Mouse (Mus musculus) limb, embryonic 11.5 days (tissue): ENCODE data around the gene Arpc2. TPM values are rescaled to one million over a fixed set of nuclear protein-coding genes. Genes with fewer than 3 reads are reported as not detected.

Experiments used
- ATAC-seq: fragments of 200-750 bp; cut with Nextera tagmentation; 2 replicates; pipeline ENCODE4 v1.8.0; 2017; ENCODE audit warnings: low read depth; ENCODE audit not compliant: insufficient number of reproducible peaks, low FRiP score, low TSS enrichment
- DNase-seq: peaks from one replicate; pipeline ENCODE4 v3.0.0-alpha.2; 2015; ENCODE audit warnings: low spot score
- H3K27ac ChIP-seq: fragments of 300-500 bp; sonication (generic); replicated peaks from 2 replicates; pipeline ENCODE4 v1.5.1; 2014; ENCODE audit warnings: low read depth, mild to moderate bottlenecking, low read length
- H3K27me3 ChIP-seq: fragments of 300-500 bp; sonication (generic); 2 replicates; pipeline ENCODE4 v1.6.1; 2014; ENCODE audit warnings: mild to moderate bottlenecking, low read length, mixed read lengths; ENCODE audit not compliant: control insufficient read depth, insufficient read depth
- H3K36me3 ChIP-seq: fragments of 300-500 bp; sonication (generic); 2 replicates; pipeline ENCODE4 v1.6.1; 2014; ENCODE audit warnings: mild to moderate bottlenecking, low read length, moderate library complexity, mixed read lengths; ENCODE audit not compliant: control insufficient read depth, insufficient read depth
- H3K4me1 ChIP-seq: fragments of 300-500 bp; sonication (generic); 2 replicates; pipeline ENCODE4 v1.6.1; 2014; ENCODE audit warnings: low read length, mixed read lengths; ENCODE audit not compliant: control insufficient read depth, insufficient read depth
- H3K4me2 ChIP-seq: fragments of 300-500 bp; sonication (generic); 2 replicates; pipeline ENCODE4 v1.6.1; 2014; ENCODE audit warnings: low read depth, mild to moderate bottlenecking, moderate library complexity; ENCODE audit not compliant: severe bottlenecking
- H3K4me3 ChIP-seq: fragments of 300-500 bp; sonication (generic); 2 replicates; pipeline ENCODE4 v1.5.1; 2014; ENCODE audit warnings: low read depth, low read length
- H3K9ac ChIP-seq: fragments of 300-500 bp; sonication (generic); 2 replicates; pipeline ENCODE4 v1.6.1; 2014; ENCODE audit warnings: mild to moderate bottlenecking, low read length
- H3K9me3 ChIP-seq: fragments of 300-500 bp; sonication (generic); 2 replicates; pipeline ENCODE4 v1.6.1; 2016; ENCODE audit warnings: low read length; ENCODE audit not compliant: control insufficient read depth
- WGBS: fragments of 180-500 bp; shearing (Covaris S2); extraction: QIAGEN DNeasy Blood & Tissue Kit; methylation state at CpG from one replicate; pipeline ENCODE4 v1.1.7; 2014; 5-methylcytosine and 5-hydroxymethylcytosine counted together
- polyA plus RNA-seq: library from polyadenylated mRNA; unstranded; fragments of >200 nt; fragmentation: Nextera tagmentation; extraction: Ambion mirVana; gene quantifications from 2 replicates; pipeline ENCODE4 v1.2.1, GENCODE M21; 2014

The Arpc2 gene
- polyA plus RNA-seq, 1 experiment from 2014 or later, result 323 TPM

GRCm38 (mm10) chr1:74296477-74296876 is 60.6 kb downstream of the Arpc2 start:
- Histone ChIP-seq H3K4me2 (no peak overlapping the region), H3K27me3 (no peaks in the 10 kb centered on the region), H3K9me3 (no peaks in the 10 kb centered on the region), H3K36me3 (no peaks in the 10 kb centered on the region), H3K4me3 (no peak overlapping the region), H3K27ac (peak overlapping the region; percentile 81), H3K4me1 (peaks cover 19% of the 10 kb centered on the region), H3K9ac (0 out of 2 replicates have a peak overlapping the region, but pooled peaks have one; percentile 9)
- WGBS, result 52% methylated on average over 6 of the region's 6 CpGs
- DNase-seq (no peak), ATAC-seq (no peak)

- no peak overlapping the region for H3K4me3 ChIP-seq
- ATAC-seq (no peak), DNase-seq (no peak)
- no peak overlapping the region for H3K4me2 ChIP-seq
- no peaks in the 10 kb centered on the region for H3K9me3 ChIP-seq
- H3K27me3 ChIP-seq, result no peaks in the 10 kb centered on the region
- H3K9ac ChIP-seq, result no peak overlapping the region
- WGBS, result 68% methylated on average over 3 of the region's 3 CpGs
- no peak overlapping the region for H3K27ac ChIP-seq
- peaks cover 20% of the 10 kb centered on the region for H3K4me1 ChIP-seq
- H3K36me3 ChIP-seq, result no peaks in the 10 kb centered on the region
These were observed 61.4 kb downstream of the Arpc2 start for GRCm38 (mm10) chr1:74297269-74297668.

GRCm38 (mm10) chr1:74298157-74298750 is 62.4 kb downstream of the Arpc2 start:
- Histone ChIP-seq H3K9ac (no peak overlapping the region), H3K4me3 (no peak overlapping the region), H3K27ac (no peak overlapping the region), H3K9me3 (no peaks in the 10 kb centered on the region), H3K36me3 (no peaks in the 10 kb centered on the region), H3K4me2 (no peak overlapping the region), H3K27me3 (no peaks in the 10 kb centered on the region), H3K4me1 (peaks cover 26% of the 10 kb centered on the region)
- ATAC-seq (no peak), DNase-seq (no peak)
- 86% methylated on average over 5 of the region's 5 CpGs for WGBS

- DNase-seq (no peak), ATAC-seq (no peak)
- Histone ChIP-seq H3K36me3 (no peaks in the 10 kb centered on the region), H3K9ac (no peak overlapping the region), H3K9me3 (no peaks in the 10 kb centered on the region), H3K4me2 (no peak overlapping the region), H3K4me3 (no peak overlapping the region), H3K27ac (no peak overlapping the region), H3K4me1 (peaks cover 26% of the 10 kb centered on the region), H3K27me3 (no peaks in the 10 kb centered on the region)
- 75% methylated on average over 5 of the region's 5 CpGs for WGBS
These were observed 63.1 kb downstream of the Arpc2 start for GRCm38 (mm10) chr1:74298996-74299395.

DNA sequence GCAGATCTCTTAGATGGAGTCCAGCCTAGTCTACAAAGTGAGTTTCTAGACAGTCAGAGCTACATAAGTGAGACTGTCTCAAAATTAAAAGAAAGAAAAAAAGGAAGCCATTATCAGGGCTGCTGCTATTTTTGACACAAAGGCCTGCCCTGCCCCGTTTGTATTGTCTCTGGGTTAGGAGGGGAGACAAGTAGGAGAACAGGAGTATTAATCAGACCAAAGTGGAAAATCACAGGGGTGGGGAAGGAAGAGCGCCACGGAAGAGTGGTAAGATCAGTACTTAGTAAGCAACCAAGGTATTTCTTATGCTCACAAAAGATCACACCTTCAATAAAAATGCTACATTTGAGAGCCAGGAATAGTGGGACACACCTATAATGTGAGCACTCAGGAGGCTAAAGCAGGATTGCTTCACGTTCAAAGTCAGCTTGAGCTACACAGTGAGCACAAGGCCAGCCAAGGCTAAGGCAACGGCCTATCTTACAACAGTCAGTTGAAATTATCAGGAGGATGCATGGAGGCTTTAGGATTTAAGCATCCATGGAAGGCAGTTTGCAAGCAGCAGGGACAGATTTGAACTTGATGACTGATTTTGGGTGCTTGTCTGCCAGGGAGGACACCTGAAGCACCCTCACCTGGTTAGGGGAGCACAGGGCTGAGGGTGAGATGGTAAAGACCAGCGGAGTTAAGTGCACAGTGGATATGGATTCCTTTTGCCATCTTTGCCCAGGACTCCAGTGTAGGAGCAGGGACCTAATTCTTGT is 64.6 kb downstream of the Arpc2 start:
- Histone ChIP-seq H3K4me3 (no peak overlapping the region), H3K27ac (no peak overlapping the region), H3K9ac (no peak overlapping the region), H3K36me3 (no peaks in the 10 kb centered on the region), H3K9me3 (no peaks in the 10 kb centered on the region), H3K4me2 (no peak overlapping the region), H3K27me3 (no peaks in the 10 kb centered on the region), H3K4me1 (peaks cover 19% of the 10 kb centered on the region)
- ATAC-seq (no peak), DNase-seq (no peak)
- WGBS, result 84% methylated on average over 6 of the region's 6 CpGs

- H3K9ac ChIP-seq, result no peak overlapping the region
- no peaks in the 10 kb centered on the region for H3K36me3 ChIP-seq
- peaks cover 7% of the 10 kb centered on the region; the same call in 1 of the 2 replicates for H3K4me1 ChIP-seq
- H3K9me3 ChIP-seq, result no peaks in the 10 kb centered on the region
- no peak overlapping the region for H3K4me2 ChIP-seq
- whole genome bisulfite sequencing, result 76% methylated on average over 7 of the region's 7 CpGs
- ATAC-seq, result no peak
- H3K27ac ChIP-seq, result no peak overlapping the region
- H3K4me3 ChIP-seq, result no peak overlapping the region
- DNase-seq, result no peak
- H3K27me3 ChIP-seq, result no peaks in the 10 kb centered on the region
These were observed 66.3 kb downstream of the Arpc2 start for GRCm38 (mm10) chr1:74302229-74302628.

DNA sequence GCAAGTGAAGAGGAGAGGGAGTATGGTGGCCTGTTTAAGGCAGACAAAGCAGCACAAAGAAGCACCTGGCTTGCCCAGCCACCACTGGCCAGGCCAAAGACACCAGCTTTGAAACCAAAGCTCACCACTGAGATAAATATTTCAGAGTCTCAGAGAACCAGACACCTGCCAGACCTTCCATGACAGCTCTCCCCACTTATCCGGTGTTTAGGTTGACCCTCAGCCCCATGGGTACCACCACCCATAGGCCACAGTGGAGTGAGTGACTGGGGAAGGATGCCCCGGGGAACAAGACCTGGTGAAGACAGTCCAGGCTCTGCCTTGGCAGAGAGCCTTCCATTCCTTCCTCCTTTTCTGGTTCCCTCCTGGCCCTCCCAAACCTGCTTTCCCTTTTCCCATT is 67.0 kb downstream of the Arpc2 start:
- ATAC-seq, result no peak
- Histone ChIP-seq H3K9ac (no peak overlapping the region), H3K4me1 (peaks cover 7% of the 10 kb centered on the region; the same call in 1 of the 2 replicates), H3K27me3 (no peaks in the 10 kb centered on the region), H3K27ac (no peak overlapping the region), H3K36me3 (no peaks in the 10 kb centered on the region), H3K4me2 (no peak overlapping the region), H3K9me3 (no peaks in the 10 kb centered on the region), H3K4me3 (no peak overlapping the region)
- no peak for DNase-seq
- WGBS, result 77% methylated on average over 2 of the region's 2 CpGs

- DNase-seq, result peak; percentile 71
- peaks cover 7% of the 10 kb centered on the region; the same call in 1 of the 2 replicates for H3K4me1 ChIP-seq
- H3K9me3 ChIP-seq, result no peaks in the 10 kb centered on the region
- no peaks in the 10 kb centered on the region for H3K27me3 ChIP-seq
- peak overlapping the region; percentile 22; the same call in 1 of the 2 replicates for H3K27ac ChIP-seq
- peak overlapping the region; percentile 71 for H3K9ac ChIP-seq
- no peaks in the 10 kb centered on the region for H3K36me3 ChIP-seq
- WGBS, result under 1% methylated on average over 56 of the region's 56 CpGs
- peak overlapping the region; percentile 60 for H3K4me3 ChIP-seq
- ATAC-seq, result peak; percentile 81
- H3K4me2 ChIP-seq, result peak overlapping the region; percentile 86
These were observed 67.8 kb downstream of the Arpc2 start for GRCm38 (mm10) chr1:74303509-74304338.
